Mouse (Mus musculus): Measurements from ENCODE around the gene Pbx3.

- TF ChIP-seq POLR2A (IDR thresholded peaks at IDR 0.05; ENCODE audit: insufficient read depth, low read length) = no peak
- no peak for TF ChIP-seq CTCF (IDR thresholded peaks at IDR 0.05; ENCODE audit: low read depth, low read length)
These were observed 168.1 kb downstream of the Pbx3 start for GRCm38 (mm10) chr2:34204797-34205196.
